Mouse (Mus musculus): Measurements from ENCODE around the gene 6430548M08Rik. TPM values are rescaled to one million over a fixed set of nuclear protein-coding genes. Genes with fewer than 3 reads are reported as not detected.

The 6430548M08Rik gene
- polyA plus RNA-seq, 1 experiment = 6.5 TPM

DNA sequence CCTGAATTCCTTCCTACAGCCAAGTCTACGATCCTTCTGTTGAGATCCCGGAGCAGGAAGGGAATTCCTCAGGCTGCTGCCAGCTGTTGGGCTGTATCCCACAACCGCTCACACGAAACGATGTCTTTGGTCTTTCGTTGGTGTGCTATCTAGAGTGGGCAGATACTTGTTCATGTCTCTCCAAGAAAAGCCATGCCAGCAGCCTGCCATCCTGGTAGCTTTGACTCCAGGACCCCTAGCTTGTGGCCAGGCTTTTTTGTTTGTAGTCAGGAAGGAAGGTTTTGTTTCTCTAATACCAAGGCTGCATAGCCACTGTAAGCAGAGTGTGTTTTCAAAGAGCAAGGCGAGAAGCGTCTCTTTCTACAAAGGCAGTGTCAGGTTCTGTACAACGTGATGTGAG is 10.0 kb upstream of the 6430548M08Rik start:
- no peak for TF ChIP-seq CTCF (IDR thresholded peaks at IDR 0.05; ENCODE audit: borderline replicate concordance, insufficient read depth, low read length)
- TF ChIP-seq POLR2A (IDR thresholded peaks at IDR 0.05; ENCODE audit: low read depth, low read length) = no peak
- Histone ChIP-seq H3K4me3 (ENCODE audit: insufficient read depth, low read length) (no peak overlapping the region), H3K4me1 (ENCODE audit: control insufficient read depth, insufficient read depth, low read length) (peaks cover 8% of the 10 kb centered on the region), H3K27ac (ENCODE audit: insufficient read depth, low read length) (no peak overlapping the region)

DNA sequence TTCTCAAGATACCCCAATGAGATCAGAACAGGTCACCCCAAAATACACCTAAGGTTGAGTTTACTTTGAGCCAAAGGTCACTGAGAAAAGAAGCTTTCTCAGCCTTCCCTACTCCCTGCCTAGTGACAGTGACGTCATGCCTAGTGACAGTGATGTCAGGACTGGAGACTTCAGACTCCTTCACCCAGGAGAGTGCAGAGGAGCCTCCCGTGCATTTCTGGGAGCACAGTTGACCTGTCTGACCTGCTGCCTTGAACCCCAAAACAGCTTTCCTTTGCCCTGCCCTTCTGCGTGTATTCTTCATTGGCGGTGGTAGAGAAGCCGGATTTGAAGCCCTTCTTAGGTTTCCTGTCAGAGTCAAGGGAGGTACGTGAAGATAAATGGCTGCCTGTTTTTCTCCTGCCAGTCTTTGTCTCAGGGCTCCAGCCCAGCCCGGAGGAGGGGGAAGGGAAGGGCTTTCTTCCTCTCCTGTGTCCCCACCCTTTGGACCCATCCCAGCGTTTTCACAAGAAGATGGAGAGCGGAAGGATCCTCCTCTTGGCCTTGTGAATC is 9.2 kb upstream of the 6430548M08Rik start:
- TF ChIP-seq POLR2A (IDR thresholded peaks at IDR 0.05; ENCODE audit: low read depth, low read length) = no peak
- no peak for TF ChIP-seq CTCF (IDR thresholded peaks at IDR 0.05; ENCODE audit: borderline replicate concordance, insufficient read depth, low read length)
- H3K4me3 ChIP-seq (ENCODE audit: insufficient read depth, low read length) = no peak overlapping the region
- H3K27ac ChIP-seq (ENCODE audit: insufficient read depth, low read length) = no peak overlapping the region
- H3K4me1 ChIP-seq (ENCODE audit: control insufficient read depth, insufficient read depth, low read length) = peaks cover 8% of the 10 kb centered on the region

DNA sequence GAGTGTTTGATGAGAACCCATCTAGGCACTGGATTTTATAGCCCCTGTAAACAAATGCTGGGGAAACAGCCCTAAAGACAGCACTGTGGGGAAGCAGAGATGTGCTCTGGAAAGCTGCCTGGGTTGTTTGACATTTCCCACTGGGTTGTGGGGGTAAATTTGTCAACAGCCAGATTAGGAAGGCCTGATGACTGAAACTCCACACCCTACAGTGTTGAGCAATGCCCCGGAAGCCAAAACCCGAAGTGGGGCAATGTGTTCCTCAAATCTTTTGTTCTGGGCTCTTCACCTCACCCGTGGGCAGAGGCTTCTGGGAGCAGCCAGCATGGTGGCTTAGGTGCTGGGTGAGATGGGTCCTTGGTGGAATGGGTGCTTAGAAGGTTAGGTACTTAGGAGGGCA is 4.8 kb upstream of the 6430548M08Rik start:
- peaks cover 7% of the 10 kb centered on the region; the same call in 1 of the 2 replicates for H3K4me1 ChIP-seq (ENCODE audit: control insufficient read depth, insufficient read depth, low read length)
- no peak overlapping the region for H3K4me3 ChIP-seq (ENCODE audit: insufficient read depth, low read length)
- TF ChIP-seq POLR2A (IDR thresholded peaks at IDR 0.05; ENCODE audit: low read depth, low read length) (no peak), CTCF (IDR thresholded peaks at IDR 0.05; ENCODE audit: borderline replicate concordance, insufficient read depth, low read length) (no peak)
- H3K27ac ChIP-seq (ENCODE audit: insufficient read depth, low read length) = no peak overlapping the region

DNA sequence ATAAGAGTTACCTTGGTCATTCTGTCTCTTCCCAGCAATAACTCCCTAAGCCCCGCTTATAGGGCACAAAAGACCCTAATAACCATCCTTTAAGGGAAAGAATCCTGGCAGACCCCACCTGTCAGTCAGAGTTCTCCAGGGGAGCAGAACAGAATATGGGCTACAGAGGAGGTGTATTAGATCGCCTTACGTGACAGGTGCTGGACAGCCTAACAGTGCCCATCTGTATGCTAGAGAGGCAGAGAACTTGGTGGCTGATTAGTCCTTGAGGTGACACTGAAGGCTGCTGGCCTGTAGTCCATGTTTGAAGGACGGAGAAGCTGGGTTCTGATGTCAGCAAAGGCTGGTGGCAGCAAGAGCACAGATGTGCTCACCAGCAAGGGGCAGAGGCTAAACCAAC is 3.0 kb upstream of the 6430548M08Rik start:
- H3K4me1 ChIP-seq (ENCODE audit: control insufficient read depth, insufficient read depth, low read length) = peaks cover 7% of the 10 kb centered on the region; the same call in 1 of the 2 replicates
- H3K4me3 ChIP-seq (ENCODE audit: insufficient read depth, low read length) = no peak overlapping the region
- no peak for TF ChIP-seq CTCF (IDR thresholded peaks at IDR 0.05; ENCODE audit: borderline replicate concordance, insufficient read depth, low read length)
- TF ChIP-seq POLR2A (IDR thresholded peaks at IDR 0.05; ENCODE audit: low read depth, low read length) = no peak
- H3K27ac ChIP-seq (ENCODE audit: insufficient read depth, low read length) = no peak overlapping the region

DNA sequence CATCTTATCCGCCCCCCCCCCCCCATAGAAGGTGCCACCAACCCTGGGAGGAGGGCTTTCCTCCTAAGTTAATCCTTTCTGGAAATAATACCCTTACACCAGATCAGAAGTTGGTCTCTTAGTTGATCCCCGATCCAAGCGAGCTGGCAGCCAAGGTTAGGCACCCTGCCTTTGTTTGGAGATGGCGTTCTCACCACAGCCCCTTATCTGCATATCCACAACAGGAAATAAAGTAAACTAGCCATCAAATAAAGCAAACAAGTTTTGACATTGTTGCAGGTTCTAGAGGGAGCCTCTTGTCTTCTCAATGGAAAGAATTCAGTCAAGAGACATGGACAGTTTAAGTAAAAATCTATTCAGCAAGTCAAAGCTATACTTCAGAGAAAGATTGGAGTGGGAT is 2.6 kb upstream of the 6430548M08Rik start:
- H3K4me3 ChIP-seq (ENCODE audit: insufficient read depth, low read length) = no peak overlapping the region
- H3K4me1 ChIP-seq (ENCODE audit: control insufficient read depth, insufficient read depth, low read length) = peaks cover 7% of the 10 kb centered on the region; the same call in 1 of the 2 replicates
- H3K27ac ChIP-seq (ENCODE audit: insufficient read depth, low read length) = no peak overlapping the region
- TF ChIP-seq CTCF (IDR thresholded peaks at IDR 0.05; ENCODE audit: borderline replicate concordance, insufficient read depth, low read length) = no peak
- no peak for TF ChIP-seq POLR2A (IDR thresholded peaks at IDR 0.05; ENCODE audit: low read depth, low read length)

DNA sequence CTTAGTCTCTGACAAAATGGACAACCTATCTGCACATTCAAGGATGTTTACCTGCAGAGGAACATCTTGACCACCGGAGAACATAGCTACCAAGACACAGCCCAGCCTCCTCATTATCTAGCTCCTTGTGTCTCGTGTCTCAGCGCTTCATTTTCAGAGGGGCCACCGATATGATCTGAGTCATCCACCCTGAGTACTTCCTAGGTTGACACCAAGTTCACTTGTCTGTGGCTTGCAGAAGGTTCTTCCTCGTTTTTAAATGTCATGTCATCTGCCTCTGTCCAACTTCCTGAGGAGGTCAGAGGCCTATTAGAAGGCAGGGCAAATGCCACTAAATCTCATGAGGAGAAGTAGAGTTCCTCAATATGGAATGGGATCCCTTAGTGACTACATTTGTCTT is 1.4 kb upstream of the 6430548M08Rik start:
- TF ChIP-seq CTCF (IDR thresholded peaks at IDR 0.05; ENCODE audit: borderline replicate concordance, insufficient read depth, low read length) (no peak), POLR2A (IDR thresholded peaks at IDR 0.05; ENCODE audit: low read depth, low read length) (no peak)
- Histone ChIP-seq H3K4me1 (ENCODE audit: control insufficient read depth, insufficient read depth, low read length) (peaks cover 7% of the 10 kb centered on the region; the same call in 1 of the 2 replicates), H3K4me3 (ENCODE audit: insufficient read depth, low read length) (no peak overlapping the region; the same call in 1 of the 2 replicates), H3K27ac (ENCODE audit: insufficient read depth, low read length) (no peak overlapping the region)

DNA sequence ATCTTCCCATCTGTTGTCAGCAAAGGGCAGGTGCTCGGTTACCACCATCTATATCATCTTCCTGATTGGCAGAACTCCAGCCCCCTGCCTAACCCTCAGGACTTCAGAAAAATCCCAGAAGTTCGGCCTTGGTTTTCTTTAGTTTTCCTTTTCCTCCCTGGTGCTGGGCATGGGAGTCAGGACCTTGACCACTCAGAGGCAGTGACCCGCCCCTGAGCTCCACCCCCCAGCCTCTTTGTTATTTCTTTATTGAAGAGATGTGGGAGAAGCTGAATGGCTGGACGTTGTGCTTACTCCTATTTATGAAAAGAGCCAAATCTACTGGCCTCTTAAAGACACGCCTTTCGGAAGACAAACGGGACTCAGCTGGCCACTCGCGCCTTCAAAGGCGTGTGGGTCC is 646 bp upstream of the 6430548M08Rik start:
- peak overlapping the region; percentile 71 for H3K27ac ChIP-seq (ENCODE audit: insufficient read depth, low read length)
- TF ChIP-seq POLR2A (IDR thresholded peaks at IDR 0.05; ENCODE audit: low read depth, low read length) (no peak), CTCF (IDR thresholded peaks at IDR 0.05; ENCODE audit: borderline replicate concordance, insufficient read depth, low read length) (no peak)
- peak overlapping the region; percentile 71 for H3K4me3 ChIP-seq (ENCODE audit: insufficient read depth, low read length)
- peaks cover 7% of the 10 kb centered on the region; the same call in 1 of the 2 replicates for H3K4me1 ChIP-seq (ENCODE audit: control insufficient read depth, insufficient read depth, low read length)

DNA sequence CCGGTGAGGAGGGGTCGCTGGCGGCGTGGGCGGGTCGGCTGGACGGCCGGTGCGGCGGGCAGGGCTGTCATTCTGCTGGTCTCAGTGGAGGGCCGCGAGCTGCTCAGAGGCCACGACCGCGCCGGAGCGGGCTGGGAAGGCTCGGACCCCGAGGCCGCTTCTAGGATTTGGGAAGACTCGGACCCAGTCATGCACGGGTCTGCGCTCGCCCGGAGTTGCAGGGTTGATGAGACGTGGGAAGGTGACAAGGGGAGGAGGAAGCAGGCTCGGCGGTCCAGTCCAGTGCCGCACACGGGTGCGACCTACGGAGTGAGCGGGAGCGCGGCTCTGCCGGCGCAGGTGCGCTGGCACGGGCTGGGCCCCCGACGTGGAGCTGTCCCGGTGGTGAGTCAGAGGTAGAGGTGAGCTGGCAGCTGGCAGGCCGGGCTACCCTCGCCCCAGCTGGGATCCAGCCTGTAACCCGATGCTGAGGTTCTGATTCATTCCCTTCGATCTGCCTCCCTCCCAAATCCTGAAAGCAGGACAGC is 426 bp downstream of the 6430548M08Rik start:
- TF ChIP-seq POLR2A (IDR thresholded peaks at IDR 0.05; ENCODE audit: low read depth, low read length) = no peak
- no peak for TF ChIP-seq CTCF (IDR thresholded peaks at IDR 0.05; ENCODE audit: borderline replicate concordance, insufficient read depth, low read length)
- no peak overlapping the region for H3K27ac ChIP-seq (ENCODE audit: insufficient read depth, low read length)
- H3K4me1 ChIP-seq (ENCODE audit: control insufficient read depth, insufficient read depth, low read length) = peaks cover 4% of the 10 kb centered on the region; the same call in 1 of the 2 replicates
- H3K4me3 ChIP-seq (ENCODE audit: insufficient read depth, low read length) = peak overlapping the region; percentile 36

DNA sequence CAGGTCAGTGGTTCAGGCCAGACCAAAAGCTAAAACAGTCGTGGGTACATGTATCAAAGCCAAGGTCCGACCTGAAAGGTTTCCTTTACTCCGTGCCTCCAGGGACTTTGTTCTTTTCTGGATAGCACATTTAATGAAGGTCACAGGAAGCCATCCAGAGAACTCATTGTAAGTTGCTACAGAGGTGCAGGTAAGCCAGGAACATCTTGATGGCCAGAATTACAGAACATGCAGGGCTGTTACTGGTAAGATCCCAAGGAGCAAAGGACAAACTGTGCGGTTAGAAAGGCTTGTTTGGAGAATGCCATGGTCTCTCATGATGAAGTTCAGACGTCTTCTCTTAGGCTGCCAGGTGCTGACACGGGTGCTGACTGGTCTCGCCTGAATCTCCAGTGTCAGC is 2.6 kb downstream of the 6430548M08Rik start:
- Histone ChIP-seq H3K4me1 (ENCODE audit: control insufficient read depth, insufficient read depth, low read length) (peaks cover 4% of the 10 kb centered on the region; the same call in 1 of the 2 replicates), H3K4me3 (ENCODE audit: insufficient read depth, low read length) (no peak overlapping the region), H3K27ac (ENCODE audit: insufficient read depth, low read length) (no peak overlapping the region)
- TF ChIP-seq POLR2A (IDR thresholded peaks at IDR 0.05; ENCODE audit: low read depth, low read length) (no peak), CTCF (IDR thresholded peaks at IDR 0.05; ENCODE audit: borderline replicate concordance, insufficient read depth, low read length) (no peak)

DNA sequence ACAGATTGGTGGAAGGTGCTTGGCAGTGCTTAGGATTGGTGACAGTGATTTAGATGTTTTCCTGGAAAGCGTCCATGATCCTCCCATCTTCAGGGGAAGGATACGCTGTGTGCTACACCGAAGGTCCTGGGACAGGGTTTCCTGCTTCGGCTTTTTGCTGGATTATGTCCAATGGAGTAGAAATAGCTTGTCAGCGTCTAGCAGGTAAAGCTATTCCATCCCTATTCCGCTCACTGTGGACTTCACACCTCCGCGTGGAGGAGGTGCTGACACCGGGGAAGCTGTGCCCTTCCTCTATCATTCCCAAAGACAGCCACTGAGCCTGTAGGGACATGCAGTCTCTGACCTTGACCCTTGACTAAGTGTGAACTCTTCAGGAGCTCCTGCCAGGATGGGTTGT is 4.2 kb downstream of the 6430548M08Rik start:
- H3K4me1 ChIP-seq (ENCODE audit: control insufficient read depth, insufficient read depth, low read length) = no peaks in the 10 kb centered on the region; the same call in 1 of the 2 replicates
- no peak overlapping the region for H3K4me3 ChIP-seq (ENCODE audit: insufficient read depth, low read length)
- H3K27ac ChIP-seq (ENCODE audit: insufficient read depth, low read length) = no peak overlapping the region
- TF ChIP-seq POLR2A (IDR thresholded peaks at IDR 0.05; ENCODE audit: low read depth, low read length) = no peak
- no peak for TF ChIP-seq CTCF (IDR thresholded peaks at IDR 0.05; ENCODE audit: borderline replicate concordance, insufficient read depth, low read length)

Measured in embryonic fibroblast, embryonic 13.5 days (primary cell).